Mouse (Mus musculus) lung, postnatal 0 days (tissue): ENCODE measurements around the gene Tnn.

Source experiments
- CTCF ChIP-seq: IDR thresholded peaks from 2 replicates; pipeline ENCODE4 v1.5.1; 2016; ENCODE audit warnings: antibody characterized with exemption, mild to moderate bottlenecking
- EP300 ChIP-seq: IDR thresholded peaks from 2 replicates; pipeline ENCODE4 v1.6.1; 2016; ENCODE audit warnings: antibody characterized with exemption, mild to moderate bottlenecking, control low read depth

- TF ChIP-seq EP300 = no peak
- TF ChIP-seq CTCF = no peak
Observed at GRCm38 (mm10) chr1:160145606-160146005, 7.8 kb downstream of the Tnn start.
